Mouse (Mus musculus): ENCODE measurements around the gene Bcam.

GRCm38 (mm10) chr7:19751070-19751383 is 19.8 kb downstream of the Bcam start:
- TF ChIP-seq CTCF (conservative IDR thresholded peaks at IDR 0.05; ENCODE audit: insufficient read depth, insufficient read length, low read depth, low read length), result no peak
- no peak for TF ChIP-seq POLR2A (IDR thresholded peaks at IDR 0.05; ENCODE audit: low read depth, low read length)
